Mouse (Mus musculus) cortical plate, adult 2 months (tissue): ENCODE results near the gene Prex1.
"Not testable (repeated sequence)": the region's sequence is repeated elsewhere in the genome, so short reads cannot be mapped to it uniquely, and the experiment has no call there.

Experiments used
- CTCF ChIP-seq: fragments of 200-500 bp; IDR thresholded peaks from 2 replicates; pipeline ENCODE4 v1.5.1; 2011; ENCODE audit warnings: mild to moderate bottlenecking, control low read depth, low read length; ENCODE audit not compliant: insufficient read depth; ENCODE audit errors: extremely low read depth
- POLR2A ChIP-seq: fragments of 200-500 bp; IDR thresholded peaks from 2 replicates; pipeline ENCODE4 v1.6.1; 2011; ENCODE audit warnings: mild to moderate bottlenecking, low read length, control low read depth; ENCODE audit not compliant: insufficient read depth; ENCODE audit errors: extremely low read depth

GRCm38 (mm10) chr2:166517392-166518174 lies 196.0 kb downstream of the Prex1 start:
- TF ChIP-seq CTCF, POLR2A: not testable (repeated sequence)
